Mouse (Mus musculus) ovary, postnatal 14 days (tissue): ENCODE data around the gene Ryr3.

Source experiments
- DNase-seq: peaks from one replicate; pipeline ENCODE4 v3.0.0; 2022; ENCODE audit warnings: low spot score

Ryr3 gene

GRCm38 (mm10) chr2:112781631-112782030, 435.3 kb downstream of the Ryr3 start:
- DNase-seq, result no peak

GRCm38 (mm10) chr2:112774762-112775161, 442.1 kb downstream of the Ryr3 start:
- peak; percentile 29 for DNase-seq

- DNase-seq, result no peak
Measured at GRCm38 (mm10) chr2:112767665-112768064, 449.2 kb downstream of the Ryr3 start.

- peak; percentile 18 for DNase-seq
Measured at GRCm38 (mm10) chr2:112765046-112765445, 451.9 kb downstream of the Ryr3 start.

GRCm38 (mm10) chr2:112764274-112764673, 452.6 kb downstream of the Ryr3 start:
- DNase-seq, result no peak

- no peak for DNase-seq
Measured at GRCm38 (mm10) chr2:112762006-112762405, 454.9 kb downstream of the Ryr3 start.

GRCm38 (mm10) chr2:112761196-112761913, 455.5 kb downstream of the Ryr3 start:
- DNase-seq, result no peak

- DNase-seq, result no peak
Measured at GRCm38 (mm10) chr2:112760692-112761091, 456.2 kb downstream of the Ryr3 start.

GRCm38 (mm10) chr2:112759678-112760077, 457.2 kb downstream of the Ryr3 start:
- no peak for DNase-seq

GRCm38 (mm10) chr2:112758732-112759131, 458.2 kb downstream of the Ryr3 start:
- no peak for DNase-seq

GRCm38 (mm10) chr2:112753316-112753715, 463.6 kb downstream of the Ryr3 start:
- no peak for DNase-seq

- DNase-seq, result no peak
Measured at GRCm38 (mm10) chr2:112751416-112751815, 465.5 kb downstream of the Ryr3 start.

- no peak for DNase-seq
Measured at GRCm38 (mm10) chr2:112748532-112748931, 468.4 kb downstream of the Ryr3 start.

- no peak for DNase-seq
Measured at GRCm38 (mm10) chr2:112732942-112733341, 484.0 kb downstream of the Ryr3 start.

- DNase-seq, result no peak
Measured at GRCm38 (mm10) chr2:112727842-112728241, 489.1 kb downstream of the Ryr3 start.

GRCm38 (mm10) chr2:112721217-112721616, 495.7 kb downstream of the Ryr3 start:
- no peak for DNase-seq

GRCm38 (mm10) chr2:112720715-112721114, 496.2 kb downstream of the Ryr3 start:
- no peak for DNase-seq

- no peak for DNase-seq
Measured at GRCm38 (mm10) chr2:112714648-112715047, 502.2 kb downstream of the Ryr3 start.

GRCm38 (mm10) chr2:112681817-112682216, 535.1 kb downstream of the Ryr3 start:
- no peak for DNase-seq

- no peak for DNase-seq
Measured at GRCm38 (mm10) chr2:112677246-112677645, 539.6 kb downstream of the Ryr3 start.

GRCm38 (mm10) chr2:112676721-112677120, 540.2 kb downstream of the Ryr3 start:
- DNase-seq, result no peak

- DNase-seq, result no peak
Measured at GRCm38 (mm10) chr2:112676175-112676574, 540.7 kb downstream of the Ryr3 start.

- no peak for DNase-seq
Measured at GRCm38 (mm10) chr2:112669461-112669860, 547.4 kb downstream of the Ryr3 start.

- DNase-seq, result no peak
Measured at GRCm38 (mm10) chr2:112656131-112656530, 560.8 kb downstream of the Ryr3 start.
